Mouse (Mus musculus): ENCODE results near the gene Mapkapk3.

GRCm38 (mm10) chr9:107254476-107254875, 35.2 kb downstream of the Mapkapk3 start:
- TF ChIP-seq CTCF (IDR thresholded peaks at IDR 0.05) (peak; percentile 46), POLR2A (IDR thresholded peaks at IDR 0.05; ENCODE audit: insufficient read depth, low read depth, low read length) (no peak), EP300 (IDR thresholded peaks at IDR 0.05; ENCODE audit: insufficient read depth, low read depth, low read length) (no peak)

All from heart, adult 2 months (tissue).